Mouse (Mus musculus) CH12.LX (cell line): ENCODE data around the gene Ldb2. TPM values are rescaled to one million over a fixed set of nuclear protein-coding genes. Genes with fewer than 3 reads are reported as not detected.

Source experiments
- DNase-seq: peaks from one replicate; pipeline ENCODE4 v3.0.0-alpha.2; 2013; ENCODE audit errors: extremely low read depth
- H3K27ac ChIP-seq: 2 replicates; pipeline ENCODE4 v1.5.1; 2012; ENCODE audit warnings: low read depth, mild to moderate bottlenecking, control low read depth, moderate library complexity; ENCODE audit not compliant: insufficient read depth
- H3K27me3 ChIP-seq: replicated peaks from 2 replicates; pipeline ENCODE3; 2012; ENCODE audit warnings: inconsistent platforms
- H3K36me3 ChIP-seq, 2 experiments: replicated peaks in 1 of 2; 2 replicates each; pipeline versions ENCODE3 to v1.6.1; 2012; ENCODE audit warnings: inconsistent platforms in 1 of 2, low read length in 1 of 2, mild to moderate bottlenecking in 1 of 2, mixed read lengths in 1 of 2, moderate library complexity in 1 of 2; ENCODE audit not compliant: control insufficient read depth in 1 of 2, insufficient read depth in 1 of 2
- H3K4me1 ChIP-seq, 2 experiments: 2 replicates each; pipeline ENCODE4 v1.6.1; 2012; ENCODE audit warnings: inconsistent platforms in 1 of 2, moderate library complexity in 1 of 2; ENCODE audit not compliant: insufficient read depth in 2 of 2, control insufficient read depth in 1 of 2
- H3K4me2 ChIP-seq: 2 replicates; pipeline ENCODE4 v1.6.1; 2012; ENCODE audit warnings: low read depth, mild to moderate bottlenecking, control low read depth; ENCODE audit not compliant: poor library complexity, insufficient read depth, severe bottlenecking
- H3K4me3 ChIP-seq, 3 experiments: fragments of 150-350 bp in 1 of 3; sonication (generic) in 1 of 3; replicated peaks in 1 of 3; 2 replicates each; pipeline versions ENCODE3 to v1.5.1; 2011 to 2012; ENCODE audit warnings: low read depth in 2 of 3, low read length in 2 of 3, mild to moderate bottlenecking in 2 of 3, moderate library complexity in 2 of 3, control low read depth in 1 of 3, improper control_type of control experiment in 1 of 3, inconsistent platforms in 1 of 3, mixed read lengths in 1 of 3; ENCODE audit not compliant: poor library complexity in 1 of 3
- H3K79me2 ChIP-seq: replicated peaks from 2 replicates; pipeline ENCODE4 v1.6.1; 2012; ENCODE audit warnings: mild to moderate bottlenecking, moderate library complexity; ENCODE audit not compliant: control insufficient read depth, poor library complexity, insufficient read depth, severe bottlenecking; ENCODE audit errors: extremely low read depth
- H3K9ac ChIP-seq: 2 replicates; pipeline ENCODE4 v1.6.1; 2012; ENCODE audit warnings: low read depth, mild to moderate bottlenecking, control low read depth, moderate library complexity; ENCODE audit not compliant: insufficient read depth
- H3K9me3 ChIP-seq: replicated peaks from 2 replicates; pipeline ENCODE3; 2012; ENCODE audit warnings: low read length, inconsistent platforms, mixed read lengths
- BHLHE40 ChIP-seq: IDR thresholded peaks from 2 replicates; pipeline ENCODE4 v1.6.1; 2011; ENCODE audit warnings: mild to moderate bottlenecking, low read depth, low read length, improper control_type of control experiment
- CHD1 ChIP-seq: IDR thresholded peaks from 2 replicates; pipeline ENCODE4 v1.6.1; 2012; ENCODE audit warnings: low read depth, low read length, improper control_type of control experiment, inconsistent platforms
- CHD2 ChIP-seq: IDR thresholded peaks from 2 replicates; pipeline ENCODE4 v1.6.1; 2011; ENCODE audit warnings: low read length, improper control_type of control experiment
- CTCF ChIP-seq, 2 experiments: IDR thresholded peaks in 1 of 2; conservative IDR thresholded peaks in 1 of 2; 2 replicates each; pipeline ENCODE4 v1.5.1; 2011 to 2012; ENCODE audit warnings: low read depth in 2 of 2, low read length in 2 of 2, improper control_type of control experiment in 1 of 2, inconsistent platforms in 1 of 2, mild to moderate bottlenecking in 1 of 2, moderate library complexity in 1 of 2
- ELF1 ChIP-seq: IDR thresholded peaks from 2 replicates; pipeline ENCODE4 v1.6.1; 2014; ENCODE audit warnings: low read depth, mild to moderate bottlenecking, inconsistent platforms, low read length, improper control_type of control experiment
- EP300 ChIP-seq: IDR thresholded peaks from 2 replicates; pipeline ENCODE4 v1.6.1; 2011; ENCODE audit warnings: low read length, improper control_type of control experiment
- ETS1 ChIP-seq: conservative IDR thresholded peaks from 2 replicates; pipeline ENCODE4 v1.6.1; 2012; ENCODE audit warnings: low read depth, mild to moderate bottlenecking, inconsistent platforms, low read length, improper control_type of control experiment, moderate library complexity
- HCFC1 ChIP-seq: IDR thresholded peaks from 2 replicates; pipeline ENCODE4 v1.6.1; 2012; ENCODE audit warnings: low read depth, mild to moderate bottlenecking, inconsistent platforms, low read length, improper control_type of control experiment
- IRF4 ChIP-seq: IDR thresholded peaks from 2 replicates; pipeline ENCODE4 v1.6.1; 2014; ENCODE audit warnings: low read depth, mild to moderate bottlenecking, inconsistent platforms, low read length, improper control_type of control experiment
- JUN ChIP-seq: IDR thresholded peaks from 2 replicates; pipeline ENCODE4 v1.6.1; 2011; ENCODE audit warnings: low read depth, mild to moderate bottlenecking, low read length, improper control_type of control experiment, moderate library complexity; ENCODE audit not compliant: insufficient read depth
- JUND ChIP-seq: conservative IDR thresholded peaks from 2 replicates; pipeline ENCODE4 v1.6.1; 2011; ENCODE audit warnings: low read depth, low read length, improper control_type of control experiment
- MAZ ChIP-seq: IDR thresholded peaks from 2 replicates; pipeline ENCODE4 v1.6.1; 2012; ENCODE audit warnings: low read depth, mild to moderate bottlenecking, inconsistent platforms, low read length, improper control_type of control experiment, moderate library complexity
- MXI1 ChIP-seq: IDR thresholded peaks from 2 replicates; pipeline ENCODE4 v1.6.1; 2011; ENCODE audit warnings: mild to moderate bottlenecking, low read depth, low read length, improper control_type of control experiment
- MYC ChIP-seq: IDR thresholded peaks from 2 replicates; pipeline ENCODE4 v1.6.1; 2011; ENCODE audit warnings: low read depth, mild to moderate bottlenecking, improper control_type of control experiment, low read length
- POLR2A ChIP-seq: IDR thresholded peaks from 2 replicates; pipeline ENCODE4 v1.6.1; 2011; ENCODE audit warnings: low read depth, mild to moderate bottlenecking, improper control_type of control experiment, low read length
- POLR2AphosphoS2 ChIP-seq: IDR thresholded peaks from 2 replicates; pipeline ENCODE4 v1.6.1; 2011; ENCODE audit warnings: low read depth, low read length, improper control_type of control experiment
- RCOR1 ChIP-seq: conservative IDR thresholded peaks from 2 replicates; pipeline ENCODE4 v1.6.1; 2012; ENCODE audit warnings: low read depth, mild to moderate bottlenecking, inconsistent platforms, low read length, improper control_type of control experiment
- TCF12 ChIP-seq: IDR thresholded peaks from 2 replicates; pipeline ENCODE4 v1.6.1; 2014; ENCODE audit warnings: low read depth, mild to moderate bottlenecking, inconsistent platforms, low read length, improper control_type of control experiment
- UBTF ChIP-seq: IDR thresholded peaks from 2 replicates; pipeline ENCODE4 v1.6.1; 2012; ENCODE audit warnings: low read depth, mild to moderate bottlenecking, inconsistent platforms, low read length, improper control_type of control experiment, moderate library complexity
- USF1 ChIP-seq: IDR thresholded peaks from 2 replicates; pipeline ENCODE4 v1.6.1; 2014; ENCODE audit warnings: low read depth, mild to moderate bottlenecking, inconsistent platforms, low read length, improper control_type of control experiment
- USF2 ChIP-seq: conservative IDR thresholded peaks from 2 replicates; pipeline ENCODE4 v1.6.1; 2011; ENCODE audit warnings: low read depth, low read length, improper control_type of control experiment
- ZC3H11A ChIP-seq: IDR thresholded peaks from 2 replicates; pipeline ENCODE4 v1.6.1; 2012; ENCODE audit warnings: low read depth, mild to moderate bottlenecking, inconsistent platforms, low read length, improper control_type of control experiment
- ZMIZ1 ChIP-seq: IDR thresholded peaks from 2 replicates; pipeline ENCODE4 v1.6.1; 2012; ENCODE audit warnings: low read depth, mild to moderate bottlenecking, inconsistent platforms, low read length, improper control_type of control experiment
- dilution Hi-C: fragments of 300-500 bp; cut with MboI; formaldehyde crosslinking; loops from 2 replicates; pipeline ENCODE4 v1.14.3; 2020; ENCODE audit warnings: low sequenced_read_pairs; ENCODE audit not compliant: extremely low pct_unique_long_range_greater_than_20kb, extremely low pct_ligation_motif_present
- in situ Hi-C: fragments of 300-500 bp; cut with MboI; formaldehyde crosslinking; loops from 3 replicates; pipeline ENCODE4 v1.14.3; 2019; ENCODE audit warnings: low sequenced_read_pairs, low pct_ligation_motif_present, low pct_unique_long_range_greater_than_20kb, mixed read lengths
- polyA plus RNA-seq: library from polyadenylated mRNA; unstranded; fragments of >175 nt; gene quantifications from 2 replicates; pipeline ENCODE4 v1.2.1, GENCODE M21; 2012; ENCODE audit warnings: low read depth; ENCODE audit not compliant: insufficient read length
- total RNA-seq, 2 experiments: library from RNA; depleted of rRNA; stranded (reverse); fragments of 300-350 nt in 1 of 2; fragments of >200 nt in 1 of 2; gene quantifications; 2 replicates each; pipeline ENCODE4 v1.2.3; 2012 to 2014

The Ldb2 gene
- total and polyA plus RNA-seq, 3 experiments, result not detected

GRCm38 (mm10) chr5:44727995-44728394 is 71.5 kb downstream of the Ldb2 start:
- H3K9me3 ChIP-seq, result no peaks in the 10 kb centered on the region
- TF ChIP-seq CHD1 (no peak), HCFC1 (no peak), CHD2 (no peak), ETS1 (no peak), ZC3H11A (no peak), TCF12 (no peak), POLR2AphosphoS2 (no peak), POLR2A (no peak), USF2 (no peak), MAZ (no peak), JUND (no peak), ZMIZ1 (no peak)
- TF ChIP-seq, all 38 proteins: peak for 0
- Histone ChIP-seq H3K4me1 (no peaks in the 10 kb centered on the region), H3K4me2 (no peak overlapping the region), H3K4me3 (no peak overlapping the region), H3K27ac (no peak overlapping the region), H3K36me3 (no peaks in the 10 kb centered on the region), H3K9ac (no peak overlapping the region), H3K27me3 (no peaks in the 10 kb centered on the region), H3K79me2 (no peaks in the 10 kb centered on the region)
- dilution Hi-C loops (no loop called here), in situ Hi-C loops (no loop called here)
- DNase-seq, result no peak

- no peaks in the 10 kb centered on the region for H3K36me3 ChIP-seq
- in situ Hi-C loops, result no loop called here
- TF ChIP-seq IRF4 (no peak), EP300 (no peak), JUN (no peak), USF1 (no peak), BHLHE40 (no peak), USF2 (no peak), MYC (no peak), UBTF (no peak), MXI1 (no peak), ETS1 (no peak), CHD2 (no peak), CTCF (conservative IDR thresholded peaks at IDR 0.05 in 1 of 2, IDR thresholded peaks at IDR 0.05 in 1 of 2; ENCODE audit: low read depth in 2 of 2, low read length in 2 of 2) (no peak), RCOR1 (no peak), POLR2A (no peak), ELF1 (no peak)
- TF ChIP-seq, all 38 proteins: peak for 0
- Histone ChIP-seq H3K4me1 (no peaks in the 10 kb centered on the region), H3K9ac (no peak overlapping the region), H3K27ac (no peak overlapping the region), H3K4me2 (no peak overlapping the region), H3K9me3 (no peaks in the 10 kb centered on the region), H3K4me3 (no peak overlapping the region), H3K79me2 (no peaks in the 10 kb centered on the region), H3K27me3 (no peaks in the 10 kb centered on the region)
- DNase-seq, result no peak
- dilution Hi-C loops, result no loop called here
Observed at GRCm38 (mm10) chr5:44726546-44727476, 72.7 kb downstream of the Ldb2 start.
